Mouse (Mus musculus): ENCODE results near the gene Ralgapb.

GRCm38 (mm10) chr2:158370173-158370550, 39.5 kb upstream of the Ralgapb start:
- TF ChIP-seq CTCF (IDR thresholded peaks at IDR 0.05; ENCODE audit: control insufficient read depth, insufficient read depth, insufficient read length) (no peak), USF1 (IDR thresholded peaks at IDR 0.05; ENCODE audit: low read depth) (no peak), CEBPB (IDR thresholded peaks at IDR 0.05; ENCODE audit: low read depth) (no peak), FOSL1 (IDR thresholded peaks at IDR 0.05; ENCODE audit: insufficient read depth, low read length, poor library complexity, severe bottlenecking) (no peak), MYOD1 (IDR thresholded peaks at IDR 0.05; ENCODE audit: control insufficient read depth, insufficient read length, low read depth) (no peak)
